Mouse (Mus musculus) layer of hippocampus, adult 11-12 months (tissue): Measurements from ENCODE around the gene Sf3b3.
A peak's percentile ranks its signal among the peaks of the same experiment; 100 is the strongest.

ENCODE experiments used
- DNase-seq: peaks from one replicate; pipeline ENCODE4 v3.0.0; 2022; ENCODE audit warnings: low spot score

The Sf3b3 gene

GRCm38 (mm10) chr8:110775721-110776120, 70.9 kb downstream of the Sf3b3 start:
- DNase-seq: no peak

GRCm38 (mm10) chr8:110775316-110775715, 71.3 kb downstream of the Sf3b3 start:
- no peak for DNase-seq

- DNase-seq: no peak
Observed at GRCm38 (mm10) chr8:110774725-110775124, 71.9 kb downstream of the Sf3b3 start.

- DNase-seq: no peak
Observed at GRCm38 (mm10) chr8:110774047-110774446, 72.5 kb downstream of the Sf3b3 start.

GRCm38 (mm10) chr8:110772452-110772851, 74.1 kb downstream of the Sf3b3 start:
- DNase-seq: no peak

GRCm38 (mm10) chr8:110767261-110767660, 79.3 kb downstream of the Sf3b3 start:
- no peak for DNase-seq

- DNase-seq: peak; percentile 41
Observed at GRCm38 (mm10) chr8:110764671-110765070, 81.9 kb downstream of the Sf3b3 start.

GRCm38 (mm10) chr8:110761988-110762387, 84.6 kb downstream of the Sf3b3 start:
- DNase-seq: no peak

GRCm38 (mm10) chr8:110761185-110761584, 85.4 kb downstream of the Sf3b3 start:
- DNase-seq: no peak

GRCm38 (mm10) chr8:110760280-110760940, 86.2 kb downstream of the Sf3b3 start:
- no peak for DNase-seq
